Mouse (Mus musculus) heart, embryonic 12.5 days (tissue): ENCODE data around the gene Rpgr. TPM values are rescaled to one million over a fixed set of nuclear protein-coding genes. Genes with fewer than 3 reads are reported as not detected.

ENCODE experiments used
- ATAC-seq: fragments of 200-750 bp; cut with Nextera tagmentation; 2 replicates; pipeline ENCODE4 v1.8.0; 2017; ENCODE audit warnings: moderate TSS enrichment, moderate library complexity; ENCODE audit not compliant: insufficient number of reproducible peaks, low FRiP score
- H3K27ac ChIP-seq: fragments of 300-500 bp; sonication (generic); 2 replicates; pipeline ENCODE4 v1.5.1; 2016; ENCODE audit warnings: mild to moderate bottlenecking, moderate library complexity; ENCODE audit not compliant: poor library complexity, severe bottlenecking
- H3K27me3 ChIP-seq: fragments of 300-500 bp; sonication (generic); replicated peaks from 2 replicates; pipeline ENCODE4 v1.6.1; 2016; ENCODE audit warnings: mild to moderate bottlenecking, moderate library complexity
- H3K36me3 ChIP-seq: fragments of 300-500 bp; sonication (generic); 2 replicates; pipeline ENCODE4 v1.6.1; 2016; ENCODE audit warnings: mild to moderate bottlenecking, moderate library complexity
- H3K4me1 ChIP-seq: fragments of 300-500 bp; sonication (generic); replicated peaks from 2 replicates; pipeline ENCODE4 v1.6.1; 2016; ENCODE audit warnings: mild to moderate bottlenecking
- H3K4me2 ChIP-seq: fragments of 300-500 bp; sonication (generic); 2 replicates; pipeline ENCODE4 v1.6.1; 2016; ENCODE audit warnings: mild to moderate bottlenecking, moderate library complexity
- H3K4me3 ChIP-seq: fragments of 300-500 bp; sonication (generic); 2 replicates; pipeline ENCODE4 v1.5.1; 2016; ENCODE audit warnings: mild to moderate bottlenecking
- H3K9ac ChIP-seq: fragments of 300-500 bp; sonication (generic); 2 replicates; pipeline ENCODE4 v1.6.1; 2016; ENCODE audit warnings: mild to moderate bottlenecking, moderate library complexity
- H3K9me3 ChIP-seq: fragments of 300-500 bp; sonication (generic); replicated peaks from 2 replicates; pipeline ENCODE4 v1.6.1; 2016; ENCODE audit warnings: mild to moderate bottlenecking, moderate library complexity
- WGBS: fragments of 180-500 bp; shearing (Covaris S2); methylation state at CpG from one replicate; pipeline ENCODE4 v1.1.7; 2016; 5-methylcytosine and 5-hydroxymethylcytosine counted together
- polyA plus RNA-seq: library from polyadenylated mRNA; unstranded; fragments of >200 nt; fragmentation: Nextera tagmentation; extraction: Ambion mirVana; gene quantifications from 2 replicates; pipeline ENCODE4 v1.2.1, GENCODE M21; 2016

Gene Rpgr
- 12.0 and 12.5 TPM in 2 replicates for polyA plus RNA-seq

DNA sequence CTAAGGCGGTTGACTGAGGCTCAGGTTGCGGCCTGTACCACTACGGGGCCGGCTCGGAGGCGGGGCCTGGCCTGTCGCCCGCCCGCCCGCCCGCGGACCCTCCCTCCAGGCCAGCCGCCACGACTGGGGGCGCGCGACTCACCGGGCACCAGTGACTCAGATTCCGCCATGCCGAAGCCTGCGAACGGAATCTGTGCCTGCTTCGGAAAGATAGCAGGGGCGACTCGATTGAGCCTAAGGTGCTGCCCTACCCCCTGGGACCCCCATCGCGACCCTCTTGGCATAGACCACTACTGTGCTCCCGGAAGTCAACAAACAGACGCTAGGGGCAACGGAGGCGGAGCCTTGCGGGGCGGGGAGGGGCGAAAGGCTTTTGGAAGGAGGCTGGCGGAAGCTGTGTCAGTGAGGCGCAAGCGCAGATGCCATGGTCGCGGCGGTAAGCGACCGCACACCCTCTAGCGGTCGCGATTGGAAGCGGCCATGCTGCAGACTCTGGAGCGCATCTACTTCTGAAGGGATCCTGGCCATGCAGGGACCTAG lies at the start of gene Rpgr:
Gene Rpgr (minus strand): TSS at position 511 of the 540 bp plus-strand sequence.
- Histone ChIP-seq H3K9ac (peak within 1 kb of the TSS; percentile 73; the same call in 1 of the 2 replicates), H3K36me3 (no peaks in the 10 kb centered on the region), H3K27ac (peak within 1 kb of the TSS; percentile 62), H3K27me3 (no peaks in the 10 kb centered on the region), H3K4me1 (no peaks in the 10 kb centered on the region), H3K9me3 (no peaks in the 10 kb centered on the region), H3K4me3 (peak within 1 kb of the TSS; percentile 61), H3K4me2 (peak within 1 kb of the TSS; percentile 56)
- WGBS, result 13% methylated on average over 47 of the region's 47 CpGs
- peak; percentile 96 for ATAC-seq

DNA sequence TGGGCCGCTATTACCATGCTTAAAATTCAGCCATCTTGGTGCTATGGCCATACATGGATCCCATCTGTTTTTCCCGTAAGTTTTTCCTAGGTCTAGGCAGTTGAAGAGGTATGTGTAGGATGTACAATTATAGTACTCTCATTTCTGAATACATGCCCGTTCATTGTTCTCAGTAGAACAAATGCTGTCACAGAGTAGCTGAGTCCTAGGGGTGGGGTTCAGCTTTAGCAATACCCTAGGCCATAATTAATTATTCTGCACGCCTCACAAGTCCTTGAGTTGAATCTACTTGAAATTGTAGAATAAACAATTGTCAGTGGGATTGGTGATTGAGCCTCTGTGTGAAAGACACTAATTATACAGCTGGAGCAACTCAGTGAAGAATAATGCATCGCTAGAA lies 41.5 kb upstream of the Rpgr start:
- H3K27ac ChIP-seq, result no peak overlapping the region
- H3K4me2 ChIP-seq, result no peak overlapping the region
- H3K36me3 ChIP-seq, result no peaks in the 10 kb centered on the region
- H3K4me1 ChIP-seq, result no peaks in the 10 kb centered on the region
- WGBS, result 77% methylated on average over 5 of the region's 5 CpGs
- no peak overlapping the region for H3K4me3 ChIP-seq
- no peak overlapping the region for H3K9ac ChIP-seq
- no peaks in the 10 kb centered on the region for H3K9me3 ChIP-seq
- no peaks in the 10 kb centered on the region for H3K27me3 ChIP-seq
- ATAC-seq, result no peak

DNA sequence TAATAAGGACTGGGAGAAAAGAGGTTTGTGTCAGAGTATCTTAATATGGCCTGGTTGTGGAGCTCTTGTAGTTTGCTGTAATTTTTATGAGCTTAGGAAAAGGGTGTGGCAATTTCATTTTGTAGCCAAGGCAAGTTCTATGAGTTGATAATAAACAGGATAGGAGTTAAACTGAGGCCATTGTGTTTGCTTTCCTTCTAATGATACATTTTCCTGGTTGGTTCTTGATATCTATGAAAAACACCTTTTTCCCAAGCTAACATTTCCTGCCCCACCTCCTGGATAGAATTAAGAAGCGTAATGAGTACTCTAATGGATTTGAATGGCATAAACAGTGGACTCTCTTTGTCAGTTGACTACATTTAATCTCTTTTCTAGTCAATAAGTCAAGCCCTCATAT lies 41.1 kb upstream of the Rpgr start:
- H3K27me3 ChIP-seq, result no peaks in the 10 kb centered on the region
- no peak overlapping the region for H3K27ac ChIP-seq
- no peak overlapping the region for H3K4me3 ChIP-seq
- no peaks in the 10 kb centered on the region for H3K36me3 ChIP-seq
- no peak overlapping the region for H3K4me2 ChIP-seq
- H3K9ac ChIP-seq, result no peak overlapping the region
- no peaks in the 10 kb centered on the region for H3K9me3 ChIP-seq
- 54% methylated on average over 1 of the region's 1 CpGs for WGBS
- no peak for ATAC-seq
- no peaks in the 10 kb centered on the region for H3K4me1 ChIP-seq

DNA sequence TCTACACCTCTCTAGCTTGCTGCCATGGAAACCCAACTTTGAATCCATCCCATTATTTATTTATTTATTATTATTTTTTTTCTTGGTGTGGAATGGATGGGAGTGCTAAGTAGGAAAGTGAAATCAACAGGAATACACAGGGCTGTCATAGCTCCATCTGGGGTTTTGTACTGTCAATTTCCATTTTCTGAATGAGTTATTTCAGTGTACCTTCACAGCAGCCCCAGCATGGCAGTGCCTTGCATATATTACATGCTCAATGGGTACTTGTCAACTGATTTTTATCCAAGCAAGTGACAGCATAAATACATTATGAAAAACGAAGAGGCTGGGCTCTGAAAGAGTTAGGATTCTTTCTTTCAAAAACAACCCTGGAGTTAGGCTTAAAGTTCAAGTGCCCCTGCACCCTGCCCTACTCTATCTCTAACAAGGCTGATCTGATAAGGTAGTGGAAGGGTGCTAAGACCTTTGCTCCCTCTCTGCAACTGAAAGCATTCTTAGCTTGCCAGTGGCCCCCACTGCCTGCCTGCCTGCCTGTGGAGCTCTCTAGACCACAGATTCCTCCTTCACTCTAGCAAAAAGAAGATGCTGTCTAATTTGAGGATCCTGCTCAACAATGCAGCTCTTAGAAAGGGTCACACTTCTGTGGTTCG lies 35.3 kb upstream of the Rpgr start, which contains the start of gene Otc:
Gene Otc (plus strand): TSS at position 454 of the 653 bp plus-strand sequence.
- H3K27me3 ChIP-seq, result no peaks in the 10 kb centered on the region
- no peaks in the 10 kb centered on the region for H3K4me1 ChIP-seq
- no peaks in the 10 kb centered on the region for H3K36me3 ChIP-seq
- H3K27ac ChIP-seq, result no peak within 1 kb of the TSS
- H3K9ac ChIP-seq, result no peak within 1 kb of the TSS
- no peak for ATAC-seq
- no peak within 1 kb of the TSS for H3K4me3 ChIP-seq
- 48% methylated on average over 2 of the region's 2 CpGs for WGBS
- no peaks in the 10 kb centered on the region for H3K9me3 ChIP-seq
- no peak within 1 kb of the TSS for H3K4me2 ChIP-seq

DNA sequence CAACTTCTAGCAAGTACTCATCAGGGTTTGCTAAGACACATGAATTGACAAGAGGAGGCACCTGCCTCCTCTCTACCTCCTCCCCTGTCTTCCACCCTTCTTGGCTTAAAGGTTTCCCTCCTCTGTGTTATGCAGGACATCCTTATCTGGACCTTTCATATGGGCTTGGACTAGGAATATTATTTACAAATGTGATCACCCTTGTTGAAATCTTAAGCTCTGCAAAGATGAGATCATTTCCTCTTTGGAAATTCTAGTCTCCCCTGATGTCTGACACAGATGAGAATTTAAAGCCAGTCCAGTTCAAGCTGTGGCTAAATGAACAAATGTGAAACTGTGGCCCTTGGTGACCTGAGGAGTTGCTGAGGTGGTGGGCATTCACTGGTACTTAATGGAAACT lies 34.6 kb upstream of the Rpgr start:
- no peak overlapping the region for H3K4me2 ChIP-seq
- ATAC-seq, result no peak
- no peak overlapping the region for H3K27ac ChIP-seq
- H3K4me1 ChIP-seq, result no peaks in the 10 kb centered on the region
- H3K4me3 ChIP-seq, result no peak overlapping the region
- H3K36me3 ChIP-seq, result no peaks in the 10 kb centered on the region
- no peaks in the 10 kb centered on the region for H3K9me3 ChIP-seq
- H3K9ac ChIP-seq, result no peak overlapping the region
- no peaks in the 10 kb centered on the region for H3K27me3 ChIP-seq

DNA sequence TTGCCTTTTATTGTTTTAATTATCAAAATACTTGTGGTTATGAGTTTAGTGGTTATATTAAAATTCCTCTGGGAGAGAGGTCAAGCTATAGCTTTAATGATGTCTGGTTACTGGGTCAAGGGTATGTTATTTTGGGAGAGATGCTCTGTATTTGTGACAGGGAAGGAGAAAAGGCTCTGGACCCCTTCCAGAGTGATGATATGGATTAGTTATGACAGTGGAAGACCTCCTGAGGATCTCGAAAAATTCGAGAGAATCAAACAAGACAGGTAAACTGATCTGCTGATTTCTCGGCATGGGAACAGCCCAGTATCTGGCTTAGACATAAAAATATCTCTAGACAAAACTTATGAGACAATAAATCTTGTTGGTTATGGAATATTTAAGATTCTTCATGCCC lies 27.2 kb upstream of the Rpgr start:
- no peak overlapping the region for H3K27ac ChIP-seq
- no peaks in the 10 kb centered on the region for H3K27me3 ChIP-seq
- H3K9me3 ChIP-seq, result no peaks in the 10 kb centered on the region
- H3K9ac ChIP-seq, result no peak overlapping the region
- no peak overlapping the region for H3K4me2 ChIP-seq
- 58% methylated on average over 3 of the region's 3 CpGs for WGBS
- no peak overlapping the region for H3K4me3 ChIP-seq
- no peaks in the 10 kb centered on the region for H3K36me3 ChIP-seq
- ATAC-seq, result no peak
- H3K4me1 ChIP-seq, result no peaks in the 10 kb centered on the region

DNA sequence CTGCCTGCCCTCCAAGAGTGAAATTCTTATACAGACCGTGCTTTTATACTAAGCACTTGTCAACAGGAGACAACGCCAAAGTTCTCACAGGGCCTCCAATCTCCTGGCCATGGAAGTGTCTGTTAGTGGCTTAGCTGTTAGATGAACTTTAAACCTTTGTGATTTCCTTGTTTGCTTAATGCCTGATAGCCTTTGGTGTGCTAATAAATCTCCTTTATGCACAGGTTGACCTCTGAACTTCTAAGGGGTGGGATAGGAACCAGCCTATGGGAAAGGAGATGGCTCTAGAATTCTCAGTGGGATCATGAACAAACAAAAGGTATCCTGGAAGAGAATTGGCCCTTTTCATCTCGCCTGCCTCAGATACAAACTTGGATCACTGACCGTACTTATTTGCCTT lies 22.8 kb upstream of the Rpgr start:
- H3K4me3 ChIP-seq, result no peak overlapping the region
- H3K9me3 ChIP-seq, result no peaks in the 10 kb centered on the region
- H3K27me3 ChIP-seq, result no peaks in the 10 kb centered on the region
- ATAC-seq, result no peak
- no peak overlapping the region for H3K9ac ChIP-seq
- no peaks in the 10 kb centered on the region for H3K36me3 ChIP-seq
- no peaks in the 10 kb centered on the region for H3K4me1 ChIP-seq
- no peak overlapping the region for H3K27ac ChIP-seq
- 58% methylated on average over 4 of the region's 4 CpGs for WGBS
- no peak overlapping the region for H3K4me2 ChIP-seq

DNA sequence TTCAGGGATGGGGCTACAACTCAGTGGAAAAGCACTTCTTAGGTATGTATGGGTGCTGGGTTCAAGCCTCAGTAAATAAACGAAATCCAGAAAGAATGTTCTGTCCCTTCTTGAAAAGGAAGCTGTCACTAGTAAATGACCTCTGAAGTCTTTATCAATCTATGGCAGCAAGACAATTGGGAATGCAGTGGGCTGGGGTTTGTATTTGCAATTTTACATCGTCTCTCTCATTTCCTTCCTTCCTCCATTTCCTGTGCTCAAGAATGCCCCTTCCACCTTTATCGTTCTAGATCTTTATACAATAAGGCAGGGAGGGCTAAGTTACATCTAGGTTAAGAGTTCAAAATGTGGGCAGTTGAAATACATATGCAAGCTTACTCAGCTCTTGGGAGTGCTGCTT lies 17.9 kb upstream of the Rpgr start:
- Histone ChIP-seq H3K36me3 (no peaks in the 10 kb centered on the region), H3K9ac (no peak overlapping the region), H3K4me2 (no peak overlapping the region), H3K9me3 (no peaks in the 10 kb centered on the region), H3K4me3 (no peak overlapping the region), H3K4me1 (no peaks in the 10 kb centered on the region), H3K27ac (no peak overlapping the region), H3K27me3 (no peaks in the 10 kb centered on the region)
- 57% methylated on average over 3 of the region's 3 CpGs for WGBS
- ATAC-seq, result no peak

DNA sequence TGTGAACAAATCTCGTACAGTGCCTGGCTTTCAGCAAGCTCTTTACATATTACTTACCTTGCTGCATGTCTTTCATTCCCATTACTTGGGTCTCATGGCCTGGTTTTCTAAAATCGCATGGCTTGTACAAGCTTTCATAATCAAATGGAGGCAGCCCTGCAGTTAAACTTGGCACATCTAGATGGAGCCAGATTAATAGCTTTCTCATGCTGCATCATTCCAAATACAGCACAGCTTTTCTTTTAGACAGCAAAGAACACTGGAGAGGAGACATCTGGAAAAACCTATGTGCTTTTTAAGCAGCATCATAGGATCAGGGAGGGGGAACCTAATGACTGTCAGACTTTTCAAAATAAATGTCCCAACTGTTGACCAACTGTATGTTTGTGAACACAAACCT lies 16.3 kb upstream of the Rpgr start:
- no peak for ATAC-seq
- 68% methylated on average over 2 of the region's 2 CpGs for WGBS
- Histone ChIP-seq H3K9ac (no peak overlapping the region), H3K4me1 (no peaks in the 10 kb centered on the region), H3K27ac (no peak overlapping the region), H3K4me2 (no peak overlapping the region), H3K27me3 (no peaks in the 10 kb centered on the region), H3K9me3 (no peaks in the 10 kb centered on the region), H3K36me3 (no peaks in the 10 kb centered on the region), H3K4me3 (no peak overlapping the region)

DNA sequence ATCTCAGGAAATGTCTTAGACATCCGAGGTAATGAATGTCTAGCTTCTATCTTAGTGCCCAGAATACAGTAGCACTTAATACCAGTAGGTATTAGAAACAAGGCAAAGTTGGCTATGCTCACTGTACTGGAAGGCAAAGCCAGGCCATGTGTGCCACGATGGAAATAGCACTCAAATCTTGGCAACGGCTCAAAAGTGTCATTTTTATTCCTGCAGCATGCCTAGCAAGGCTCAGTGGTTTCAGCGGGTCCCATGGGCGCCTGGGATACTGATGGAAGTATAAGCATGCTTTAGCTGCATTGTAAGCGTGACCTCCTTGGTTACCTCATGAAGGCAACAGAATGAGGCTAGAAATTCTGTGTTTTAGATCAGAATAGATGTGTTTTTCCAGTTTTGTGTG lies 2.6 kb upstream of the Rpgr start:
- Histone ChIP-seq H3K9me3 (no peaks in the 10 kb centered on the region), H3K9ac (no peak overlapping the region), H3K4me1 (no peaks in the 10 kb centered on the region), H3K27ac (no peak overlapping the region), H3K27me3 (no peaks in the 10 kb centered on the region), H3K36me3 (no peaks in the 10 kb centered on the region), H3K4me2 (no peak overlapping the region), H3K4me3 (no peak overlapping the region)
- 57% methylated on average over 6 of the region's 6 CpGs for WGBS
- no peak for ATAC-seq

DNA sequence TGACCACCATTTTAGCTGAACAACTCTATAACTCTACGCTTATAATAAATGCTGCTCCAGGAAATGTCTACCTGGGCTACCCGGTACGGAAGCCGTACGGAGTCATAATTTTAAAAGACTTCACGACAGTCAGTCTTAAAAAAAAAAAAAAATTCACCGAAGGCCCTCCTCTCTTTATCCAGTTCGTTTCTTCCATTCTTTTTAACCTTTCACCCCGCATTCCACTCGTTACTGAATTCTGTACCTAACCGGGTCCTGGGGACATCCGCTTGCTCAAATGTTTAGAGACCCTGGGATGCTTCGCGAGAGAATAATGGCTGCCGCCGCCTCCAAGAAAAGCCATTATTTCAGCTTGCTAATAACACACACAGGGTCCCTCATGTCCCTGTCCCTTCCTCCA lies 748 bp downstream of the Rpgr start:
- 19% methylated on average over 16 of the region's 16 CpGs for WGBS
- Histone ChIP-seq H3K27ac (peak overlapping the region; percentile 62), H3K9me3 (no peaks in the 10 kb centered on the region), H3K27me3 (no peaks in the 10 kb centered on the region), H3K4me2 (peak overlapping the region; percentile 56), H3K4me3 (peak overlapping the region; percentile 61), H3K36me3 (no peaks in the 10 kb centered on the region), H3K9ac (peak overlapping the region; percentile 73; the same call in 1 of the 2 replicates), H3K4me1 (no peaks in the 10 kb centered on the region)
- ATAC-seq, result peak; percentile 43

DNA sequence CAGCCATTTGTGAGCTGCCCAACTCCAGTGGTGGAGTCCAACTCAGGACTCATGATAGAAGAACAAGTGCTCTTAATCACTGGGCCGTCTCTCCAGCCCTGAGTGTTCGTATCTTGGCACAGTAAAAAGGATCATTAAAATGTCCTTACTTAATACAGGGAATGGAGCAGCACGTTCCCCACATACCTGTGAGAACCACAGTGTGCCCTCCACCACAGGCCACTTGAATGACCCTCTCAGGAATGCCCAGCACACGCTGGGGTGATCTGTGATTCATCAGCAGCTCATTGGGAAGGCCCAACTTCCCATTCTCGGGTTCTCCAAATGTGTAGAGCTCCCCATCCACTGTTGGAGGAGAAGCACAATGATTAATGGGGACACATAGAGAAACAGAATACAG lies 10.8 kb downstream of the Rpgr start:
- Histone ChIP-seq H3K36me3 (peaks cover 5% of the 10 kb centered on the region; the same call in 1 of the 2 replicates), H3K9ac (no peak overlapping the region), H3K4me2 (no peak overlapping the region), H3K4me3 (no peak overlapping the region), H3K27me3 (no peaks in the 10 kb centered on the region), H3K27ac (no peak overlapping the region), H3K9me3 (no peaks in the 10 kb centered on the region), H3K4me1 (no peaks in the 10 kb centered on the region)
- no peak for ATAC-seq
- 73% methylated on average over 5 of the region's 5 CpGs for WGBS
